Mouse (Mus musculus): Measurements from ENCODE around the gene Zbtb17.

- TF ChIP-seq CTCF (IDR thresholded peaks at IDR 0.05; ENCODE audit: low read depth) (no peak), EP300 (IDR thresholded peaks at IDR 0.05; ENCODE audit: low read depth) (no peak)
Observed at GRCm38 (mm10) chr4:141459766-141460165, 15.3 kb downstream of the Zbtb17 start.
